Mouse (Mus musculus) bone marrow, adult 2 months (tissue): ENCODE data around the gene Olfr557.

Experiments
- CTCF ChIP-seq: fragments of 200-500 bp; IDR thresholded peaks from 2 replicates; pipeline ENCODE4 v1.5.1; 2011; ENCODE audit warnings: low read length, control low read depth; ENCODE audit not compliant: control insufficient read depth, insufficient read depth
- POLR2A ChIP-seq: fragments of 200-500 bp; IDR thresholded peaks from 2 replicates; pipeline ENCODE4 v1.6.1; 2011; ENCODE audit warnings: low read depth, mild to moderate bottlenecking, control low read depth, low read length, borderline replicate concordance; ENCODE audit not compliant: control insufficient read depth

GRCm38 (mm10) chr7:102676225-102676624 is 19.5 kb upstream of the Olfr557 start:
- TF ChIP-seq POLR2A (no peak), CTCF (no peak)
